Mouse (Mus musculus) heart, embryonic 14.5 days (tissue): ENCODE measurements at regions not wholly inside any gene's neighbourhood (a gene's known extent, or its start where the extent isn't known, plus 50 kb on each side); places are given as distances from the start of the nearest gene placed in this dataset.

Experiments
- ATAC-seq: fragments of 200-750 bp; cut with Nextera tagmentation; 2 replicates; pipeline ENCODE4 v1.8.0; 2017; ENCODE audit warnings: low read depth, moderate TSS enrichment; ENCODE audit not compliant: insufficient number of reproducible peaks, insufficient read depth, low FRiP score
- H3K27ac ChIP-seq, 2 experiments: fragments of 200-500 bp in 1 of 2; fragments of 300-500 bp in 1 of 2; sonication (generic) in 1 of 2; replicated peaks in 1 of 2; 2 replicates each; pipeline ENCODE4 v1.5.1; 2012 to 2014; ENCODE audit warnings: low read depth in 2 of 2, low read length in 2 of 2, control low read depth in 1 of 2, mild to moderate bottlenecking in 1 of 2, mixed read lengths in 1 of 2; ENCODE audit not compliant: control insufficient read depth in 1 of 2, insufficient read depth in 1 of 2
- H3K27me3 ChIP-seq: fragments of 300-500 bp; sonication (generic); 2 replicates; pipeline ENCODE4 v1.6.1; 2014; ENCODE audit warnings: mild to moderate bottlenecking, low read length, control low read depth; ENCODE audit not compliant: control insufficient read depth, insufficient read depth
- H3K36me3 ChIP-seq: fragments of 300-500 bp; sonication (generic); 2 replicates; pipeline ENCODE4 v1.6.1; 2014; ENCODE audit warnings: mild to moderate bottlenecking, control low read depth, low read length, mixed read lengths; ENCODE audit not compliant: control insufficient read depth, insufficient read depth
- H3K4me1 ChIP-seq, 2 experiments: fragments of 200-500 bp in 1 of 2; fragments of 300-500 bp in 1 of 2; sonication (generic) in 1 of 2; 2 replicates each; pipeline ENCODE4 v1.6.1; 2012 to 2014; ENCODE audit warnings: low read length in 2 of 2, control low read depth in 1 of 2, mixed read lengths in 1 of 2; ENCODE audit not compliant: control insufficient read depth in 2 of 2, insufficient read depth in 2 of 2
- H3K4me2 ChIP-seq: fragments of 300-500 bp; sonication (generic); 2 replicates; pipeline ENCODE4 v1.6.1; 2014; ENCODE audit warnings: mild to moderate bottlenecking, low read length
- H3K4me3 ChIP-seq, 2 experiments: fragments of 200-500 bp in 1 of 2; fragments of 300-500 bp in 1 of 2; sonication (generic) in 1 of 2; 2 replicates each; pipeline ENCODE4 v1.5.1; 2012 to 2014; ENCODE audit warnings: low read length in 2 of 2, mild to moderate bottlenecking in 2 of 2, control low read depth in 1 of 2, low read depth in 1 of 2, moderate library complexity in 1 of 2; ENCODE audit not compliant: control insufficient read depth in 1 of 2, insufficient read depth in 1 of 2
- H3K9ac ChIP-seq: fragments of 300-500 bp; sonication (generic); 2 replicates; pipeline ENCODE4 v1.6.1; 2014; ENCODE audit warnings: mild to moderate bottlenecking, low read length
- H3K9me3 ChIP-seq: fragments of 300-500 bp; sonication (generic); 2 replicates; pipeline ENCODE4 v1.6.1; 2016; ENCODE audit warnings: low read length, control low read depth; ENCODE audit not compliant: control insufficient read depth
- WGBS: fragments of 180-500 bp; shearing (Covaris S2); extraction: QIAGEN DNeasy Blood & Tissue Kit; methylation state at CpG from one replicate; pipeline ENCODE4 v1.1.7; 2014; 5-methylcytosine and 5-hydroxymethylcytosine counted together

DNA sequence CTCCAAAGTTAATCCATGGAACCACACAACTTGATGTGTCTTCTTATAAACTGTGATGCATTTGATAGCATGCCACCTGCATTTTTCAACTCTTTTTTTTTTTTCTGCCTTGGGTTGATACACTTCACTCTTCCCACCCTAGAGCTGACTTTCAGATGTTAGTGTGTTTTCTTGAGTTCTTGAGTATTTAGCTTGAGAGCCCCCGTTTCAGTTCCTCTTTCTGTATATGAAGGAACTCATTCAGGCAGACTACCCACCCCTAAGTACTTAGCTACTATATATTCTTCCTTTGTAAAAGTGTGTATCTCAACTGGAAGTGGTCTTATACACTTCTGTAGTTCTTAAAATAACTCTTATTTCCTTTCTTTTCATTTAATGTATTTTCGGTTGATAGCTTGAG, 371.1 kb downstream of the Tns1 start:
- Histone ChIP-seq H3K36me3 (no peaks in the 10 kb centered on the region), H3K27me3 (no peaks in the 10 kb centered on the region), H3K4me3 (no peak overlapping the region), H3K9me3 (no peaks in the 10 kb centered on the region), H3K4me1 (no peaks in the 10 kb centered on the region), H3K27ac (no peak overlapping the region), H3K4me2 (no peak overlapping the region), H3K9ac (no peak overlapping the region)
- 71% methylated on average over 2 of the region's 2 CpGs for WGBS
- no peak for ATAC-seq

DNA sequence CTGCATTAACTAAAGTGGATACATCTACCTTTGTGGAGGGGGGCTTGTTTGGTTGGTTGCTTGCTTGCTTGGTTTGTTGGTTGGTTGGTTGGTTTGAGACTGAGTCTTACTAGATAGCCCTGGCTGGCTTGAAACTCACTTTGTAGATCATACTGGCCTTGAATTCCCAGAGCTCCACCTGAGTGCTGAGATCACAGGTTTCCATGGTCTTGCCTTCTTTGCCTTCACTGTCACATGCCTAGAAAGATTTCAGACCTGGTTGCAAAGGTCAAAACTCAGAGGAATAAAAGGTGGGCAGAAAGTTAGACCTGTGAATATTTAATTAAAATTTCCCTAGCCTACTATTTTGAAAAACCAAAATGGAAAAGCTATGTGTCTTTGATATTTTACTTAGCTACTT, 375.5 kb downstream of the Tns1 start:
- no peak overlapping the region for H3K9ac ChIP-seq
- peaks cover 7% of the 10 kb centered on the region in 2 experiments for H3K4me1 ChIP-seq
- H3K27me3 ChIP-seq = no peaks in the 10 kb centered on the region
- H3K36me3 ChIP-seq = no peaks in the 10 kb centered on the region
- no peak overlapping the region for H3K4me3 ChIP-seq
- H3K27ac ChIP-seq = no peak overlapping the region
- H3K4me2 ChIP-seq = no peak overlapping the region
- ATAC-seq = no peak
- no peaks in the 10 kb centered on the region for H3K9me3 ChIP-seq

DNA sequence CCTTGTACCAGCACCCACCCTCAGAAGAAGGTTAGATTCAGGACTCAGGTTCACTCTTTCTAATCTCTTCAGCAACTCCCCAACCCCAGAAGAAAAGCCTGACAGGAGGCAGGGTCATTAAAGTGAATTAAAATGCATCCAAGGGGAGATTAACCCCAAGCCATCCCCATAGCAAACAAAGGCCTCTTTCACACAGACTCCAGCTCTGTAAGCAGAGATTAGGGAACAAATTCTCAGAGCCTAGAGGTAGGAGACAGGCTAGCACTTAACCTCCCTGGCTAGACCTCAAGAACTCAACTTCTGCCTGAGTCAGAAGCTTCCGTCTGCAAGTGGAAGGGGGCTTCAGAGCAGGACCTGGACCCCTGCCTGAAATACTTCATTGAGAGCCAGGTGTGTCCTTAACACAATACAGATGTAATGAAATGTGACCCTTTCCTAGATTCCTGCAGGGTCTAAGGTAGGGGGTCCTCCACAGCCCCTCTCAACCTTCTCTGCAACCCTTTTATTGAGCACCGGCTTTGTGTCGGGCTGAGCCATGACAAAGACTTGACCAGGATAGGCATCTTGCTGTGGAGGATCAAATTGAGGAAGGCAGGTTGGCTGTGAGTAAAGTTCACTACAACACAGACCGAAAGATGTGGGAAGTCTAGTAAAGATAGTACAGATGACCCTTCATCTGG, 379.6 kb downstream of the Tns1 start:
- Histone ChIP-seq H3K4me1 (peaks cover 9% of the 10 kb centered on the region in 2 experiments), H3K27ac (no peak overlapping the region), H3K36me3 (no peaks in the 10 kb centered on the region), H3K27me3 (no peaks in the 10 kb centered on the region), H3K4me2 (no peak overlapping the region), H3K9ac (no peak overlapping the region), H3K4me3 (no peak overlapping the region), H3K9me3 (no peaks in the 10 kb centered on the region)
- 86% methylated on average over 4 of the region's 4 CpGs for WGBS
- ATAC-seq = no peak

DNA sequence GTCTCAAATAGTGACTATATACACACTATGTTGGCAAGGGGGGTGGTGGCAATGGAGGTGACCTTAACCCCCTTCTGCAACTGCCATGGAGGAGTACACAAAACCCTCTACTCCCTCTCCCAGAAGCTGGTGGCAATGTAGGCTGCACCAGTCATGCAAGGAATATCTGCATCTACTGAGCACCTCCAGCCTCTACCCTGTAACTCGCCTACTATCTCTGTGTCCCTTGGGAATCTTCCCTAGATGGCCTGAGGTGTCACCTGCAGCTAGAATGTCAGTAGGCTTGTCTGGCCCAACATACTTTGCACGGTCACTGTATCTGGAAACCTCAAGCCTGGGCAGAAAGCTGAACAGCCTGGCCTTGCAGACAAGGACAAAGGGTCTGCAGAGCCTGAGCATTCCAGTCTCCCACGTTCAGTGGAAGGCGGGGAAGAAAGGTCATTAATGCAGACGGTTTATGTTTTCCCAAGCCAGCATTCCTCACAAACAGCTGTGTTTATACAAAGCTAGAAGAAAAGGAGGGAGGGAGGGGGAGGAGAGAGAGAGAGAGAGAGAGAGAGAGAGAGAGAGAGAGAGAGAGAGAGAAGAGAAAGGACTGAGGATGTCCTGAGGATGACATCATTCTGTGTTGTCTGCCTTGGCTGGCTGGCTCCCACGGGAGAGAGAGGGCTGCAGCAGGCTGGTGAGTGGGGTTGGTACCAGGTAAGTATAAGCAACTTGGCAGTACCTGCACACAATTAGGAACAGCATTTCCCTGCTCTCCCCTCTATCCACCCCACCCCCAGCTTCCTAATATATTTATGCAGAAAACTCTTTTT, 380.3 kb downstream of the Tns1 start:
- Histone ChIP-seq H3K27ac (no peak overlapping the region; a peak in 1 of 4 replicates), H3K4me2 (no peak overlapping the region), H3K27me3 (no peaks in the 10 kb centered on the region), H3K4me1 (peaks cover 9% of the 10 kb centered on the region in 2 experiments), H3K36me3 (no peaks in the 10 kb centered on the region), H3K9me3 (no peaks in the 10 kb centered on the region), H3K4me3 (no peak overlapping the region), H3K9ac (no peak overlapping the region)
- WGBS = 12% methylated on average over 6 of the region's 6 CpGs
- ATAC-seq = no peak

- Histone ChIP-seq H3K27ac (no peak overlapping the region), H3K36me3 (no peaks in the 10 kb centered on the region), H3K27me3 (no peaks in the 10 kb centered on the region; the same call in 1 of the 2 replicates), H3K9me3 (no peaks in the 10 kb centered on the region), H3K9ac (no peak overlapping the region), H3K4me2 (no peak overlapping the region), H3K4me3 (no peak overlapping the region), H3K4me1 (no peaks in the 10 kb centered on the region)
- 0 out of 2 replicates have a peak, but pooled peaks have one; percentile 73 for ATAC-seq
Measured at GRCm38 (mm10) chr1:73737083-73737482, 387.2 kb downstream of the Tns1 start.

GRCm38 (mm10) chr1:73728377-73728776, 395.9 kb downstream of the Tns1 start:
- no peak overlapping the region for H3K4me2 ChIP-seq
- H3K4me1 ChIP-seq = peaks cover 0 to 2% of the 10 kb centered on the region in 2 experiments; a peak in 3 of 4 replicates
- no peaks in the 10 kb centered on the region for H3K27me3 ChIP-seq
- no peaks in the 10 kb centered on the region for H3K36me3 ChIP-seq
- H3K4me3 ChIP-seq = no peak overlapping the region
- no peak overlapping the region for H3K9ac ChIP-seq
- H3K9me3 ChIP-seq = peaks cover 4% of the 10 kb centered on the region; the same call in 1 of the 2 replicates
- H3K27ac ChIP-seq = no peak overlapping the region
- no peak for ATAC-seq
- 91% methylated on average over 1 of the region's 1 CpGs for WGBS

DNA sequence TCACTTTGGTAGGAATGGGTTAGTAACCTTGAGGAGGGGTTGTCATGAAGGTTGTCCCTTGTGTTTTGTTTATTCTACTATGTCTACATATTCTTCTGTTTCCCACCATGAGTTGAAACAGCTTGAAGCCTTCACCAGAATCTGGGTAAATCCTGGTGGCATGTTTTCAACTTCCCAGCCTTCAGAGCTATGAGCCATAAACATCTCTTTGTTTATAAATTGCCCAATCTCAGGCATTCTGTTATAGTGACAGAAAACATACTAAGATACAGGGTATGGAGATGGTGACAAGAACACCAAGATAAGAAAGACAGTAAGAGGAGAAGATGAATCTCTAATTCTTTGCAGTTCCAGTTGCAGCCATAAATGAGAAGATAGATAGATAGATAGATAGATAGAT, 396.5 kb downstream of the Tns1 start:
- H3K4me3 ChIP-seq = no peak overlapping the region
- H3K27ac ChIP-seq = no peak overlapping the region
- no peak overlapping the region for H3K9ac ChIP-seq
- H3K4me1 ChIP-seq = peaks cover 0 to 2% of the 10 kb centered on the region in 2 experiments; a peak in 3 of 4 replicates
- H3K9me3 ChIP-seq = peaks cover 4% of the 10 kb centered on the region; the same call in 1 of the 2 replicates
- no peak overlapping the region for H3K4me2 ChIP-seq
- H3K27me3 ChIP-seq = no peaks in the 10 kb centered on the region
- ATAC-seq = no peak
- H3K36me3 ChIP-seq = no peaks in the 10 kb centered on the region
